ENCODE assay signal across 1 mouse cellular context in the genomic region with DNA sequence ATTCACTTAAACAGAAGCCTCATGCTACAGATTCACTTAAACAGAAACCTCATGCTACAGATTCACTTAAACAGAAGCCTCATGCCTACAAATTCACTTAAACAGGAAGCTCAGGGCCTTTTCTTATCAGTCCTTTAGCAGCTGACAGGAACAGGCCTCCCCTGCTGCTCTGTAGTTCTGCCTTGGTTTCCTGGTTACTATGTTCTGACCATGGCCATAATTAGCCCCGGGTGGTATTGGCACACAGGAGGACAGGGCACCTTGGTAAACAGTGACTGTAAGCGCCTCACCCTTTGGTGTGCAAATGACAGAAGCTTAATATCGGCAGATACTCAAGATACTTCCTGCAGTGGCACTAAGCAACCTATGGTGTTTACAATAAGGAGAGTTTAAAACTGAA.
TF ChIP-seq lines count a peak whose summit lies in the region.

No protein-coding gene starts in this region.

TF ChIP-seq in CH12.LX, 34 proteins besides CTCF, POLR2A, EP300 and RAD21 (continued from another document):
- TF ChIP-seq E2F4 (IDR thresholded peaks at IDR 0.05; ENCODE audit: insufficient replicate concordance, low read depth, low read length) (no peak), NRF1 (IDR thresholded peaks at IDR 0.05; ENCODE audit: low read depth, low read length) (no peak)
